Mouse (Mus musculus) activated CD4-positive, CD25-positive, alpha-beta regulatory T cell (primary cell): ENCODE data around the gene Rasgrf2. TPM values are rescaled to one million over a fixed set of nuclear protein-coding genes. Genes with fewer than 3 reads are reported as not detected.

Experiments used
- polyA plus RNA-seq, 2 experiments: library from polyadenylated mRNA; unstranded; fragments of 100-300 nt; shearing (Covaris generic); gene quantifications; one replicate each; pipeline ENCODE4 v1.2.1; 2017

Rasgrf2 gene
- 1 to 10 TPM; 2.9 to 3.9 TPM for polyA plus RNA-seq

DNA sequence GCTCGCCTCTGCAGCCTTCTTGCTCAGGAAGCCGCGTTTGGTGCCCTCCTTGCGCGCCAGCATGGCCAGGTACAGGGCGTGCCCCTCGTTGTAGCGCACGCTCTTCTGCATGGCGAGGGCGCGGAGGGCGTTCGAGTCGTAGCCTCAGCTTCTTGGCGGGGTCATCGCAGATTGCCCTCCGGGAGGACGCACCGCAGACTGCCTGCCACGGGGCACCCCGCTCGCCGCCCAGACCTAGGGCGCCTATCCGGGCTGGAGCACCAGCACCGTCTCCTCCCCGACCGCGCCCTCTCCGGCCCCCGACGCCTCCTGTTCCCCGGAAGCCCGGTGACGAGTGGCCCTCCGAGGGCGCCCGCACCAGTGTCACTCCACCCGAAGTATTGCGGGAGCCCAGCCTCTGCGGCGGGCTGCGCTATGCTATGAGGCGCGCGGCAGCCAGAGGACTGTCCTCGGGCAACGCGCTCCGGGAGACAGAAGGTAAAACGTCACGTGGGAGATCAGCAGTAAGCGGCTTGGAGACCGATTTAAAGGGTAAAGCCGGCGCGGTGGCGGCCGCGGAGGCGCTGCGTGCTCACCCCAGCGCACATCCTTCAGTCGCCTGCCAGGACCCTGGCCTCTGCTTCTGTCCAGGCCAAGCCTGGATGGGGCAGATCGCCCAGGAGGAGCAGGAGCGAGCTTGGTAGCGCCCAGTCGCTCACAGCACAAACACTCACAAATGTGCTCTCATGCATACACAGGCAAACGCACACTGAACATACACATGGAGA, at the start of gene Rasgrf2:
Rasgrf2 (minus strand) TSS at position 273 of the 767 bp plus-strand sequence.

DNA sequence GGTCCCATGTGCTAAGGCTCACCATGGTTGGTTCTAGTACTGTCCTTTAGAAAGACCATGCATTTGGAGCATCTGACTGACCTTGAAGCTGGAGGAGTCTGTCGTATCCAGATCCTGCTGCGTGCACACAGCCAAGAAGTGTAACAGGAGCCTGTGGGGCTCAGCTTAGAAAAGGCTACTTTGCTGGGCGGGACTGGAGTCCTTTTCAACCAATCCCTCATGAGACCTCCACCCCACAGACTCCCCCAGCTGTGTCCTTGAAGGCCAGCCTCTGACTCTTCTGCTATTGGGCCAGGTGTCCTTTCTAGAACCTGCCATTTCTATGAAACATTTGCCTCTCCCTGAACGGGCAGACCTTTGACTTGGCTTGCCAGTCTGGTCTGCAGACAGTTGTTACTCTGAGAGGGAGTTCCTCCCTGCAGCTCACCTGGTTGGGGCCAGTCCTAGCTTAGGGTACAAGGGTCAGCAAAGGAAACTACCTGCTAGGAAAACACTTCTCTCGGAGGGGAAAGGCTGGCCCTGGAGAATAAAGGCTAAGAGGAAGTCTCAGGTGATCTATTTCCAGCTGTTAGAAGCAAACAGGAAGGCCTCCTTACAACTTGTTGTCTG, 254.6 kb downstream of the Rasgrf2 start, which contains the start of gene Ckmt2:
Ckmt2 (minus strand) TSS at position 145 of the 609 bp plus-strand sequence.

Other genes with a start within 250 kb of the Rasgrf2 start
- 1 to 10 TPM in 1 of 2 experiments, under 1 TPM in 1; 0.89 to 1.7 TPM for gene Gm20379, start 174.3 kb upstream of the Rasgrf2 start, polyA plus RNA-seq
- gene Dhfr, start 223.1 kb upstream of the Rasgrf2 start, polyA plus RNA-seq: 1 to 10 TPM; 3.9 to 4.8 TPM
- gene Msh3, start 223.3 kb upstream of the Rasgrf2 start, polyA plus RNA-seq: 10 to 100 TPM; 31.7 to 47.0 TPM